Mouse (Mus musculus): ENCODE results near the gene Mrc2. TPM values are rescaled to one million over a fixed set of nuclear protein-coding genes. Genes with fewer than 3 reads are reported as not detected.
A peak's percentile ranks its signal among the peaks of the same experiment; 100 is the strongest.

The Mrc2 gene
- polyA plus RNA-seq, 1 experiment from 2014 or later: 19.7 TPM

GRCm38 (mm10) chr11:105312972-105313632, 20.7 kb downstream of the Mrc2 start:
- 33% methylated on average over 10 of the region's 10 CpGs for WGBS
- Histone ChIP-seq H3K4me3 (peak overlapping the region; percentile 0; the same call in 1 of the 2 replicates), H3K36me3 (no peaks in the 10 kb centered on the region), H3K27ac (peak overlapping the region; percentile 80), H3K9me3 (no peaks in the 10 kb centered on the region), H3K27me3 (ENCODE audit: insufficient read depth, poor library complexity, severe bottlenecking) (no peaks in the 10 kb centered on the region), H3K4me1 (replicated peaks) (peaks cover 60% of the 10 kb centered on the region)
- peak; percentile 71 for DNase-seq (ENCODE audit: low spot score)

- 28% methylated on average over 8 of the region's 8 CpGs for WGBS
- Histone ChIP-seq H3K27ac (peak overlapping the region; percentile 80), H3K9me3 (no peaks in the 10 kb centered on the region), H3K4me3 (peak overlapping the region; percentile 0; the same call in 1 of the 2 replicates), H3K4me1 (replicated peaks) (peaks cover 56% of the 10 kb centered on the region), H3K36me3 (no peaks in the 10 kb centered on the region), H3K27me3 (ENCODE audit: insufficient read depth, poor library complexity, severe bottlenecking) (no peaks in the 10 kb centered on the region)
- DNase-seq (ENCODE audit: low spot score): no peak
Observed at GRCm38 (mm10) chr11:105313633-105314014, 21.2 kb downstream of the Mrc2 start.

DNA sequence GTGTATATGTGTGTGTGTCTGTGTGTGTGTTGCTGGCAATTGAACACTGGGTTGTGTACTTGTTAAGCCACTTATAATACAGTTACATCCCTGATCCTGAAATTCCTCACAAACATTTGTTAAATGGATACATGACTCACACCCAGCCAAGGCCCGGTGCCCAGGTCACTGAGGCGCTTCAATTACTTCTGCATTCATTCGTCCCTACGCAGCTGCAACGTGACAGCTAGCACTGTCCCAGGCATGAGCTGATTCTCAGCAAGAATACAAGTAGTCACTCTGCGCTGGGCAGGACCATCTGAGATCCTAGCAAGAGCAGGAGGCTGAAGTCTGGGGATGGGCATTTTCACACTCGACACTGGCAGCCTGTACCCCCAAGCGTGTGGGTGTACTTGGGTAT, 22.9 kb downstream of the Mrc2 start:
- WGBS: 67% methylated on average over 8 of the region's 8 CpGs
- Histone ChIP-seq H3K4me3 (no peak overlapping the region), H3K36me3 (peaks cover 7% of the 10 kb centered on the region), H3K27me3 (ENCODE audit: insufficient read depth, poor library complexity, severe bottlenecking) (no peaks in the 10 kb centered on the region), H3K27ac (peak overlapping the region; percentile 80), H3K9me3 (no peaks in the 10 kb centered on the region), H3K4me1 (replicated peaks) (peaks cover 53% of the 10 kb centered on the region)
- no peak for DNase-seq (ENCODE audit: low spot score)

DNA sequence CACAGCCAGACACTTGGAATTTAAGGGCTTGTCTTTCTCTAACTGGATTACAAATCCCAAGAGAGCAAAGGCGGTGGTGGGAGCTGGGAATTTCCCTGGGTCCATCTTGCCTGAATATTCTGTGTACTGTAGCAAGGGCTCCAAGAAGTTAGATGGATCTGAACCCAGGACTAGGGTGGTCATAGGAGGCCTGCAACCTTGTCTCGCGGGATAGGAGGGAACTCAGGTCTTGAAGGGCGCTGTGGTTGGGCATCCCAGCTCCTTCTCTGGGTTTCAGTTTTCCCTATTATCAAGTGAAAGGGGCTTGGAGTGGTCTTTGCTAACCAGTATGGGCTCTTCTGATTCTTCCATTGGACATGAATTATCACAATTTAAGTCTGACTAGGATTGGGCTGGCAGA, 23.7 kb downstream of the Mrc2 start:
- H3K27me3 ChIP-seq (ENCODE audit: insufficient read depth, poor library complexity, severe bottlenecking): no peaks in the 10 kb centered on the region
- H3K36me3 ChIP-seq: peaks cover 7% of the 10 kb centered on the region
- peaks cover 52% of the 10 kb centered on the region for H3K4me1 ChIP-seq (replicated peaks)
- WGBS: 94% methylated on average over 4 of the region's 4 CpGs
- H3K27ac ChIP-seq: peak overlapping the region; percentile 69
- DNase-seq (ENCODE audit: low spot score): no peak
- no peak overlapping the region for H3K4me3 ChIP-seq
- no peaks in the 10 kb centered on the region for H3K9me3 ChIP-seq

DNA sequence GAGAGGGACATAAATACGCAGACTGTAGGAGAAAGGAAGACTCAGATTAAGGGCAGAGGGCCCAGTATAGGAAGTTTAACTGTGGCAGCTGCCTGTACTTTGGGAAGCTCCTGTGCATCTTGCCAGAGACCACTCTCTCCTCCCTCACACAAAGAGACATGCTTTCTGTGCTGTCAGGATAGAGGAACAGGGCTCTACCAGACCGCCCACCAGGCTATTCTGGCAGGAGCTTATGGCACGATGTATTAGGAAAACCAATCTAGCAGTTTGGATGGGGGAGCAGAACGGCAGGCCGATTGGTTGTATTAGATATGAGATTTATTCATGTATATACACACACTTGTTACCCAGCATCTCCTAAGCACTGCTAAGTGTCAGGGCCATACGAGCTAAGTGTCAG, 25.3 kb downstream of the Mrc2 start:
- Histone ChIP-seq H3K27ac (no peak overlapping the region), H3K4me3 (no peak overlapping the region), H3K27me3 (ENCODE audit: insufficient read depth, poor library complexity, severe bottlenecking) (no peaks in the 10 kb centered on the region), H3K36me3 (peaks cover 7% of the 10 kb centered on the region), H3K4me1 (replicated peaks) (peaks cover 35% of the 10 kb centered on the region), H3K9me3 (no peaks in the 10 kb centered on the region)
- no peak for DNase-seq (ENCODE audit: low spot score)
- WGBS: 93% methylated on average over 6 of the region's 6 CpGs

- Histone ChIP-seq H3K9me3 (no peaks in the 10 kb centered on the region), H3K4me1 (replicated peaks) (peaks cover 2% of the 10 kb centered on the region; the same call in 1 of the 2 replicates), H3K36me3 (peaks cover 18% of the 10 kb centered on the region), H3K27me3 (ENCODE audit: insufficient read depth, poor library complexity, severe bottlenecking) (no peaks in the 10 kb centered on the region), H3K27ac (no peak overlapping the region), H3K4me3 (no peak overlapping the region)
- WGBS: 89% methylated on average over 2 of the region's 2 CpGs
- DNase-seq (ENCODE audit: low spot score): no peak
Observed at GRCm38 (mm10) chr11:105321090-105321489, 28.6 kb downstream of the Mrc2 start.

DNA sequence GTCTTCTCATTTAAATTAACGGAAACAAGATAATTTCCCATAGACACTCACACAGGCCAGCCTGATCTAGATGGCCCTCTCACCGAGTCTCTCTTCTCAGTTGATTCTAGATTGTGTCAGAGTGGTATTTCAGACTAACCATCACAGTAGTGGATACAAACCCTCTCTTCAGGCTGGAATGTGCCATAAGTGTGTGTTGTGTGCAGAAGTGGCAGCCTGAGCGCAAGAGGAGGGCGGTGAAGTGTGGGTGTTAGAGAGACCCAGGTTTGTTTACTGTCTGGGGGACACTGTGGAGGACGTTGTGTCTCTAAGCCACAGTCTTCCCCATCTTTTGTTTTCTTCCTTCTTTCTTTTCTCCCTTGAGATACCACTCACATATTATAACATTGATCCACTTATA, 31.1 kb downstream of the Mrc2 start:
- H3K36me3 ChIP-seq: peaks cover 39% of the 10 kb centered on the region
- no peak for DNase-seq (ENCODE audit: low spot score)
- no peaks in the 10 kb centered on the region for H3K9me3 ChIP-seq
- H3K27ac ChIP-seq: no peak overlapping the region
- H3K4me1 ChIP-seq (replicated peaks): peaks cover 7% of the 10 kb centered on the region
- 88% methylated on average over 5 of the region's 5 CpGs for WGBS
- no peaks in the 10 kb centered on the region for H3K27me3 ChIP-seq (ENCODE audit: insufficient read depth, poor library complexity, severe bottlenecking)
- no peak overlapping the region for H3K4me3 ChIP-seq

- H3K4me1 ChIP-seq (replicated peaks): peaks cover 14% of the 10 kb centered on the region
- H3K9me3 ChIP-seq: no peaks in the 10 kb centered on the region
- peaks cover 35% of the 10 kb centered on the region for H3K36me3 ChIP-seq
- H3K27ac ChIP-seq: no peak overlapping the region
- 90% methylated on average over 3 of the region's 3 CpGs for WGBS
- no peaks in the 10 kb centered on the region for H3K27me3 ChIP-seq (ENCODE audit: insufficient read depth, poor library complexity, severe bottlenecking)
- H3K4me3 ChIP-seq: no peak overlapping the region
- DNase-seq (ENCODE audit: low spot score): no peak
Observed at GRCm38 (mm10) chr11:105327101-105327500, 34.7 kb downstream of the Mrc2 start.

- Histone ChIP-seq H3K4me1 (replicated peaks) (peaks cover 14% of the 10 kb centered on the region), H3K9me3 (no peaks in the 10 kb centered on the region), H3K4me3 (no peak overlapping the region), H3K27me3 (ENCODE audit: insufficient read depth, poor library complexity, severe bottlenecking) (no peaks in the 10 kb centered on the region), H3K36me3 (peaks cover 43% of the 10 kb centered on the region), H3K27ac (no peak overlapping the region)
- WGBS: 82% methylated on average over 9 of the region's 9 CpGs
- DNase-seq (ENCODE audit: low spot score): no peak
Observed at GRCm38 (mm10) chr11:105329962-105330361, 37.5 kb downstream of the Mrc2 start.

- H3K4me3 ChIP-seq: no peak overlapping the region
- H3K4me1 ChIP-seq (replicated peaks): peaks cover 14% of the 10 kb centered on the region
- no peaks in the 10 kb centered on the region for H3K27me3 ChIP-seq (ENCODE audit: insufficient read depth, poor library complexity, severe bottlenecking)
- DNase-seq (ENCODE audit: low spot score): no peak
- H3K36me3 ChIP-seq: peaks cover 37% of the 10 kb centered on the region
- 88% methylated on average over 3 of the region's 3 CpGs for WGBS
- H3K27ac ChIP-seq: no peak overlapping the region
- H3K9me3 ChIP-seq: no peaks in the 10 kb centered on the region
Observed at GRCm38 (mm10) chr11:105331129-105331528, 38.7 kb downstream of the Mrc2 start.

DNA sequence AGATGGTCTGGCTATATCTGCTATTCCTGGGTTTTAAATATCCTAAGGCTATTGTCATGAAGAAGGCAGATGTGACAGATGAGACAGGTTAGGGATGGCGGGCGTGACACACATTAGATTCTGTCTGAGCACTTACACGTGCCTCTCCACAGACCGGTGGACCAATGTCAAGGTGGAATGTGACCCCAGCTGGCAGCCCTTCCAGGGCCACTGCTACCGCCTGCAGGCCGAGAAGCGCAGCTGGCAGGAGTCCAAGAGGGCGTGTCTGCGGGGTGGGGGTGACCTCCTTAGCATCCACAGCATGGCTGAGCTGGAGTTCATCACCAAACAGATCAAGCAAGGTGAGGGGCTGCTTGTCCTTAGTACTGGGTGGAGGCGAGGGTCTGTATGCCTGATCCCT, 39.3 kb downstream of the Mrc2 start:
- WGBS: 56% methylated on average over 10 of the region's 10 CpGs
- Histone ChIP-seq H3K27me3 (ENCODE audit: insufficient read depth, poor library complexity, severe bottlenecking) (no peaks in the 10 kb centered on the region), H3K36me3 (peaks cover 37% of the 10 kb centered on the region), H3K4me3 (no peak overlapping the region), H3K9me3 (no peaks in the 10 kb centered on the region), H3K4me1 (replicated peaks) (peaks cover 14% of the 10 kb centered on the region), H3K27ac (no peak overlapping the region)
- DNase-seq (ENCODE audit: low spot score): no peak

- DNase-seq (ENCODE audit: low spot score): peak; percentile 56
- Histone ChIP-seq H3K4me1 (replicated peaks) (peaks cover 14% of the 10 kb centered on the region), H3K27ac (no peak overlapping the region), H3K27me3 (ENCODE audit: insufficient read depth, poor library complexity, severe bottlenecking) (no peaks in the 10 kb centered on the region), H3K4me3 (no peak overlapping the region), H3K36me3 (peaks cover 36% of the 10 kb centered on the region), H3K9me3 (no peaks in the 10 kb centered on the region)
- WGBS: 69% methylated on average over 8 of the region's 8 CpGs
Observed at GRCm38 (mm10) chr11:105332468-105332867, 40.0 kb downstream of the Mrc2 start.

GRCm38 (mm10) chr11:105333867-105334670, 41.6 kb downstream of the Mrc2 start:
- Histone ChIP-seq H3K36me3 (peaks cover 30% of the 10 kb centered on the region), H3K9me3 (no peaks in the 10 kb centered on the region), H3K4me1 (replicated peaks) (peaks cover 14% of the 10 kb centered on the region), H3K27me3 (ENCODE audit: insufficient read depth, poor library complexity, severe bottlenecking) (no peaks in the 10 kb centered on the region), H3K4me3 (no peak overlapping the region), H3K27ac (no peak overlapping the region)
- WGBS: 71% methylated on average over 8 of the region's 8 CpGs
- DNase-seq (ENCODE audit: low spot score): no peak
